Mouse (Mus musculus): ENCODE measurements around the gene Jsrp1. TPM values are rescaled to one million over a fixed set of nuclear protein-coding genes. Genes with fewer than 3 reads are reported as not detected.

Jsrp1 gene
- polyA plus RNA-seq, 1 experiment = 3.2 TPM

- H3K36me3 ChIP-seq (ENCODE audit: control insufficient read depth, insufficient read depth, low read length) = no peaks in the 10 kb centered on the region
- no peak for DNase-seq
- H3K27ac ChIP-seq (ENCODE audit: insufficient read depth, low read depth, low read length) = peak overlapping the region; percentile 97
These were observed 15.8 kb downstream of the Jsrp1 start for GRCm38 (mm10) chr10:80797186-80798149.

GRCm38 (mm10) chr10:80796307-80796848, 16.9 kb downstream of the Jsrp1 start:
- WGBS = 68% methylated on average over 9 of the region's 9 CpGs
- Histone ChIP-seq H3K4me1 (ENCODE audit: control insufficient read depth, insufficient read depth, low read length) (peaks cover 10% of the 10 kb centered on the region; the same call in 1 of the 2 replicates), H3K4me3 (ENCODE audit: insufficient read depth, low read depth, low read length) (no peak overlapping the region), H3K27ac (ENCODE audit: insufficient read depth, low read depth, low read length) (no peak overlapping the region), H3K36me3 (ENCODE audit: control insufficient read depth, insufficient read depth, low read length) (no peaks in the 10 kb centered on the region), H3K27me3 (replicated peaks; ENCODE audit: control insufficient read depth, insufficient read depth, low read length) (no peaks in the 10 kb centered on the region)
- no peak for DNase-seq
- TF ChIP-seq POLR2A (IDR thresholded peaks at IDR 0.05; ENCODE audit: low read depth, low read length) (no peak), CTCF (conservative IDR thresholded peaks at IDR 0.05; ENCODE audit: insufficient read depth, insufficient read length, low read depth, low read length) (no peak)

More at GRCm38 (mm10) chr10:80797186-80798149, 15.8 kb downstream of the Jsrp1 start:
- Histone ChIP-seq H3K4me3 (ENCODE audit: insufficient read depth, low read depth, low read length) (peak overlapping the region; percentile 69), H3K27me3 (replicated peaks; ENCODE audit: control insufficient read depth, insufficient read depth, low read length) (no peaks in the 10 kb centered on the region), H3K4me1 (ENCODE audit: control insufficient read depth, insufficient read depth, low read length) (peaks cover 10% of the 10 kb centered on the region; the same call in 1 of the 2 replicates)
- 1% methylated on average over 59 of the region's 59 CpGs for WGBS
- TF ChIP-seq POLR2A (IDR thresholded peaks at IDR 0.05; ENCODE audit: low read depth, low read length) (no peak), CTCF (conservative IDR thresholded peaks at IDR 0.05; ENCODE audit: insufficient read depth, insufficient read length, low read depth, low read length) (no peak)

GRCm38 (mm10) chr10:80794750-80795149, 18.5 kb downstream of the Jsrp1 start:
- no peak overlapping the region for H3K27ac ChIP-seq (ENCODE audit: insufficient read depth, low read depth, low read length)
- no peaks in the 10 kb centered on the region for H3K27me3 ChIP-seq (replicated peaks; ENCODE audit: control insufficient read depth, insufficient read depth, low read length)
- DNase-seq = no peak
- H3K36me3 ChIP-seq (ENCODE audit: control insufficient read depth, insufficient read depth, low read length) = no peaks in the 10 kb centered on the region
- TF ChIP-seq CTCF (conservative IDR thresholded peaks at IDR 0.05; ENCODE audit: insufficient read depth, insufficient read length, low read depth, low read length) (no peak), POLR2A (IDR thresholded peaks at IDR 0.05; ENCODE audit: low read depth, low read length) (no peak)
- H3K4me3 ChIP-seq (ENCODE audit: insufficient read depth, low read depth, low read length) = no peak overlapping the region
- peaks cover 10% of the 10 kb centered on the region; the same call in 1 of the 2 replicates for H3K4me1 ChIP-seq (ENCODE audit: control insufficient read depth, insufficient read depth, low read length)
- WGBS = 90% methylated on average over 8 of the region's 8 CpGs

- no peaks in the 10 kb centered on the region for H3K27me3 ChIP-seq (replicated peaks; ENCODE audit: control insufficient read depth, insufficient read depth, low read length)
- peak; percentile 34 for DNase-seq
- WGBS = 55% methylated on average over 4 of the region's 4 CpGs
- no peak overlapping the region for H3K4me3 ChIP-seq (ENCODE audit: insufficient read depth, low read depth, low read length)
- H3K27ac ChIP-seq (ENCODE audit: insufficient read depth, low read depth, low read length) = no peak overlapping the region
- peaks cover 4% of the 10 kb centered on the region; the same call in 1 of the 2 replicates for H3K4me1 ChIP-seq (ENCODE audit: control insufficient read depth, insufficient read depth, low read length)
- TF ChIP-seq CTCF (conservative IDR thresholded peaks at IDR 0.05; ENCODE audit: insufficient read depth, insufficient read length, low read depth, low read length) (no peak), POLR2A (IDR thresholded peaks at IDR 0.05; ENCODE audit: low read depth, low read length) (no peak)
- no peaks in the 10 kb centered on the region for H3K36me3 ChIP-seq (ENCODE audit: control insufficient read depth, insufficient read depth, low read length)
These were observed 19.5 kb downstream of the Jsrp1 start for GRCm38 (mm10) chr10:80793803-80794202.

GRCm38 (mm10) chr10:80793033-80793784, 20.1 kb downstream of the Jsrp1 start:
- 83% methylated on average over 13 of the region's 13 CpGs for WGBS
- Histone ChIP-seq H3K27ac (ENCODE audit: insufficient read depth, low read depth, low read length) (no peak overlapping the region), H3K36me3 (ENCODE audit: control insufficient read depth, insufficient read depth, low read length) (no peaks in the 10 kb centered on the region), H3K27me3 (replicated peaks; ENCODE audit: control insufficient read depth, insufficient read depth, low read length) (no peaks in the 10 kb centered on the region), H3K4me1 (ENCODE audit: control insufficient read depth, insufficient read depth, low read length) (peaks cover 4% of the 10 kb centered on the region; the same call in 1 of the 2 replicates), H3K4me3 (ENCODE audit: insufficient read depth, low read depth, low read length) (no peak overlapping the region)
- DNase-seq = no peak
- TF ChIP-seq POLR2A (IDR thresholded peaks at IDR 0.05; ENCODE audit: low read depth, low read length) (no peak), CTCF (conservative IDR thresholded peaks at IDR 0.05; ENCODE audit: insufficient read depth, insufficient read length, low read depth, low read length) (no peak)

- no peaks in the 10 kb centered on the region for H3K36me3 ChIP-seq (ENCODE audit: control insufficient read depth, insufficient read depth, low read length)
- no peaks in the 10 kb centered on the region for H3K27me3 ChIP-seq (replicated peaks; ENCODE audit: control insufficient read depth, insufficient read depth, low read length)
- WGBS = 62% methylated on average over 41 of the region's 41 CpGs
- DNase-seq = no peak
- H3K4me3 ChIP-seq (ENCODE audit: insufficient read depth, low read depth, low read length) = no peak overlapping the region
- TF ChIP-seq CTCF (conservative IDR thresholded peaks at IDR 0.05; ENCODE audit: insufficient read depth, insufficient read length, low read depth, low read length) = no peak
- TF ChIP-seq POLR2A (IDR thresholded peaks at IDR 0.05; ENCODE audit: low read depth, low read length) = no peak
- H3K27ac ChIP-seq (ENCODE audit: insufficient read depth, low read depth, low read length) = no peak overlapping the region
- H3K4me1 ChIP-seq (ENCODE audit: control insufficient read depth, insufficient read depth, low read length) = peaks cover 4% of the 10 kb centered on the region; the same call in 1 of the 2 replicates
These were observed 20.9 kb downstream of the Jsrp1 start for GRCm38 (mm10) chr10:80792175-80793032.

Data from kidney, adult 2 months (tissue).